Mouse (Mus musculus) c-Kit-positive CD71-positive TER-119-positive erythroid progenitor cells, embryonic 14.5 days (primary cell): ENCODE data around the gene Cyp26c1.

ENCODE experiments used
- DNase-seq: peaks from one replicate; pipeline ENCODE4 v3.0.0-alpha.2; 2013; ENCODE audit warnings: low spot score

Gene Cyp26c1

GRCm38 (mm10) chr19:37685281-37685680 lies at the start of gene Cyp26c1:
TSS of gene Cyp26c1 (plus strand) at chr19:37685581.
- DNase-seq: no peak

DNA sequence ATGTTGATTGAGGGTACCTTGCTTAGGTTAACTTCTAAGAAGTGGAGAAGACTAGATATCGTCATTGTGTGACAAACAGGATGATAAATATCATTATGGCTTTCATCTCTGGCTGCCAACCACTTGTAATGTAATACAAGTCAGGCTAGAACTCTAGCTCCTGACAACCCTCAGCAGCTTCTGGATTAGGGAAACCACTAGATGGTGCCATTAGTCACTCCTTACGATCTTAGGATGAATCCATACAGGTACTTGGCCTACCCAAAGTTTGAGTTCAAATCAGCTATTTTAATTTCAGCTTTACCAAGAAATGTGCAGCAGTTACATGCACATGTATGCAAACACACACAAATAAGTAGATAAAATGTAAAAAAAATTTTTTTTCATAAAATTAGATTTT lies 37.4 kb upstream of the Cyp26c1 start:
- DNase-seq: no peak

DNA sequence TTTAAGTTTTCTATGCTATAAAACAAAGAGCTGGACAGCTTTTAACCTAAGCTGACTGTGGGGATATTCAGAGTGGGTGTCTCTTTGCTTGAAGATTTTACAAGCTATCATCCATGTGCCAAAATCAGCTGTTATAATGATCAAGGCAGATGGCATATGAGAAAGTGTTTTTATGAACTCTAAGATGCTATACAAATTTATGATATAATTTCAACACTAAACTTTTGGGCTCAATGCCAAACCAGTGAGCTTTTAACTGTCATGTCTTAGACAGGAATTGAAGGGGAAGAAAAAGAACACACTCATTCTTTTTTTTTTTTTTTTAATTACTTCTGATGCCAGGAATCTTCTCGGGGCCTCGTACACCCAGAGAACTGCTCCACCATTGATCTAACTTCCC lies 34.9 kb upstream of the Cyp26c1 start:
- DNase-seq: no peak

GRCm38 (mm10) chr19:37654012-37654411 lies 31.4 kb upstream of the Cyp26c1 start:
- no peak for DNase-seq

- no peak for DNase-seq
These were observed 28.9 kb upstream of the Cyp26c1 start for GRCm38 (mm10) chr19:37656441-37656840.

- DNase-seq: no peak
These were observed 20.1 kb upstream of the Cyp26c1 start for GRCm38 (mm10) chr19:37665256-37665655.

- DNase-seq: peak; percentile 78
These were observed 17.4 kb upstream of the Cyp26c1 start for GRCm38 (mm10) chr19:37667855-37668594.

DNA sequence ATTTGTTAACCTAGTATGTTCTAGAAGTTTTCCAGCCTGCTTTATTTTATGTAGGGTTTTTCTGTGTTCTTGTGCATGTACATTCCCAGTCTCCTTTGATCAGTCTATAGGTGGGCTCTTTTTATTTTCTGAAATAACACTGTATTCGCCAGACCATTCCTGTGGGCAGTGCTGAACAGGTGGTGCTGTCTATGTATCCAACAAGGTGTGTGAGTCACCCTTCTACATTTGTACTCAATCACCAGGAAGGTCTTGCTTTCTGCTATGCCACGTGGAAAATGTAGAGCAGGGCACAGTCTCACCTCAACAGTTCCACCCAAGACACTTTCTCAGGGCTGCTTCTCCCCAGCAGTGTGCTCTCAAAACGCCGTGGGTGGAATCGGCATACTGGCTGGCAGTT lies 16.7 kb upstream of the Cyp26c1 start:
- DNase-seq: no peak

DNA sequence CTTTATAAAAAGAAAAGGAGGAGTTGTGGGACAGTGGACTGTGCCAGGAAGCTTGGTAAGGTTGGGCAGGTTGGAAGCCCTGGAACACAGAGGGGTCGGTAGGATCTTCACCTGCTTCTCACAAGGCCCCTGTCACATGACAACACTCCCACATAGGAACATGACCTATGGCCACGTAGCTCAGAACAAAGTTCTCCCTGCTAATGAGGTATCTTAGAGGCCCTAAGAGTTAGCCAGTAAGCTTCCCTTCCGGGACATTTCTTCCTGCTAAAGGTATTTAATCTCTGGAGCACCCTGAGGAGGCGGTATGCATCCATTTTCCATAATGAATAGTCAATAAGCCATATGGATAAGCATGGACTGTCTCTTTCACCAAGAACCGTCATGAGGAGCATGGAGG lies 15.9 kb upstream of the Cyp26c1 start:
- DNase-seq: no peak

GRCm38 (mm10) chr19:37673393-37673792 lies 12.0 kb upstream of the Cyp26c1 start:
- no peak for DNase-seq

DNA sequence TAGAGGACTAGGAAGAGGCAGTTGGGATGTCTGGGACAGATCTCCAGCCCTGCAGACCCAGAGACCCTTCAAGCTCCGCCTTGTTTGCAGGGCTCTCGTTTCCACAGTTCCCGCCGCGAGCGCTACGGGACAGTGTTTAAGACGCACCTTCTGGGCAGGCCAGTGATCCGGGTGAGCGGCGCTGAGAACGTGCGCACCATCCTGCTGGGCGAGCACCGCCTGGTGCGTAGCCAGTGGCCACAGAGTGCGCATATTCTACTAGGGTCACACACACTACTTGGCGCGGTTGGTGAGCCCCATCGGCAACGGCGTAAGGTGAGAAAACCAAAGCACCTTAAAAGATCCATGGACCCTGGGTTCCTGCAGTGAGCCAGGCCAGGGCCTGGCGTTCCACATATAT lies 966 bp downstream of the Cyp26c1 start:
- DNase-seq: no peak

DNA sequence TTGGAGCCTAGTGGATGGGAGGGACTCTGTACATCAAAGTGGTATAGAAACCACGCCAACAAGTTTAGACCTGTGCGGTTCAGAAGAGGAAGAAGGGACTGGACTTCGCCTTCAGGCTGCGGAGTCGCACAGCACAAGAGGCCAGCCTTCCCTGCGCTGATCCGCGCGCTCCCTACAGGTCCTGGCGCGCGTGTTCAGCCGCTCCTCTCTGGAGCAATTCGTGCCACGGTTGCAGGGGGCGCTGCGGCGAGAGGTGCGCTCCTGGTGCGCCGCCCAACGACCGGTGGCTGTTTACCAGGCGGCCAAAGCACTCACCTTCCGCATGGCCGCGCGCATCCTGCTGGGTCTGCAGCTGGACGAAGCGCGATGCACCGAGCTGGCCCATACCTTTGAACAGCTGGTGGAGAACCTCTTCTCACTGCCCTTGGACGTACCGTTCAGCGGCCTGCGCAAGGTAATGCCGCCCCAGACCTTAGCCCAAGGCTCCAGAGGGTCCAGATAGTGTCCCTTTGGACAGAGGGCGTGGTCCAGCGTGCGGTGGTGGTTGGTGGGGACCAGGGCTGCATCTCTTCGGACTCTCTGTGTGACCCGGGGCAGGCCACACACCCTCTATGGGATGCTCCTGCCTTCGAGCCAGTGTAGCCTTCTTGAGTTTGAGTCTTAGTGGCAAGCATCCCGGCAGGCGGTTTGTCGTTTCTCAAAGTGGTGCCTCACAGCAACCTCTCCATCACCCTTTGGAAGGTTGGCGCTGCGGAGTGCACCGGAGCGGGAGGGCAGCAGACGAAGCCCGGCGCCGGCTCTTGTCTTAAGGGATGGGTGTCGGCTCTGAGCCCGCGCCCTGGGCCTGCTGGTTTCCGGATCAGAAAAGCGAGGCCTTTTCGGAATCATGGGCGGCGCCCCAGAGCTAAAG lies 1.8 kb downstream of the Cyp26c1 start:
- no peak for DNase-seq

DNA sequence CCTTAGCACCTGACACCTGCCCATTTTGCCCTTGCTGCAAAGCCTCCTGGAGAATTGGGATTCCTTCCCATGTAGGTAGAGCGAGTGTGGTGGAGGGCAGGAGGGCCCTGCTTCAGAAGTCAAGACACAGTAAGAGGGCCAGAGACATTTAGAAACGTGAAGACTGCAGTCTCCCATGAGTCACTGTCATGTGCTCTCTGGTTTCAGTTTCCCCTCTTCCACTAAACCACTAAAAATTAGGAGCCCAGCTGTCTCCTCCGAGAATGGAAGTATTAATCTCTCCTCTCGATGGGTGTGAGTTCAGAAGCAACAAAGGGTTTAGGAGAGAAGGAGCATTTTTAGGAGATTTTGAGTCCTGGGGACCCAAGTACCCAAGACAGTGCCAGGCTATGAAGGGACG lies 4.1 kb downstream of the Cyp26c1 start:
- no peak for DNase-seq

GRCm38 (mm10) chr19:37690716-37691115 lies 5.3 kb downstream of the Cyp26c1 start:
- no peak for DNase-seq

- no peak for DNase-seq
These were observed 7.5 kb downstream of the Cyp26c1 start for GRCm38 (mm10) chr19:37692879-37693278.

GRCm38 (mm10) chr19:37695146-37695545 lies 9.8 kb downstream of the Cyp26c1 start:
- no peak for DNase-seq

GRCm38 (mm10) chr19:37695762-37696602 lies 10.6 kb downstream of the Cyp26c1 start:
- no peak for DNase-seq

DNA sequence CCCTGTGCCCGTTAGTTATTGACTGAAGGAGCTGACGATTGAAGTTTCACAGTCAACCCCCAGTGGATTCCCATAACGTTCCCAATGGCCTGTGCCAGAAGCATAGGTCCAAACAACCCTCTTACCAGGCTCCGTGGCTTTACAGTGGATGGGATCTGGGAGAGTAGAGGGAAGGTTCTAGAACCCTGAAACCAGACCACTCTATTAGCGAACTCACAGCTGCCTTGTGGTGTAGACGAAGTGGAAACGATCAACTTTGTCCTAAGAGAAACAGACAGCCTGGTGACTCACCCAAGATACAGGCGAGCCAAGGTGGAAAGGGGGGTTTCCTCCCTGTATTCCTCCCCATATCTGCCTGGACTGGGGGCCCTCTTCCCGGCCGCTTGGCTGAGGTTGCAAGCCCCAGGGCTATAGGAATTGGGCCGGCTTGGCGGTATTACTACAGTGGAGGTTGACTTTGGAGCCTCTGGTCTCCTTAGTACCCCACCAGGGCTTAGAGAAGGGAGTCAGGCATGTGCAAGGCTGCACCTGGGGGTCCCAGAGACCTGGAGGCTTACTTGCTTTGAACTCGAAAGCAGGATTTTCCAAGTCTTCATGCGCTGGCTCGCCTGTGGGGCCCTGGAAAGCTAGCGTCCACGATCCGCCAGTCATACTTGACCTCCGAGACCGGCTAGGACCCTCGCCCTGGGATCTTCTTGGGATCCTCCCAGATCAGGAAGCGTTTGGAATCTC lies 11.4 kb downstream of the Cyp26c1 start:
- DNase-seq: no peak

- DNase-seq: no peak
These were observed 11.9 kb downstream of the Cyp26c1 start for GRCm38 (mm10) chr19:37697335-37697636.

DNA sequence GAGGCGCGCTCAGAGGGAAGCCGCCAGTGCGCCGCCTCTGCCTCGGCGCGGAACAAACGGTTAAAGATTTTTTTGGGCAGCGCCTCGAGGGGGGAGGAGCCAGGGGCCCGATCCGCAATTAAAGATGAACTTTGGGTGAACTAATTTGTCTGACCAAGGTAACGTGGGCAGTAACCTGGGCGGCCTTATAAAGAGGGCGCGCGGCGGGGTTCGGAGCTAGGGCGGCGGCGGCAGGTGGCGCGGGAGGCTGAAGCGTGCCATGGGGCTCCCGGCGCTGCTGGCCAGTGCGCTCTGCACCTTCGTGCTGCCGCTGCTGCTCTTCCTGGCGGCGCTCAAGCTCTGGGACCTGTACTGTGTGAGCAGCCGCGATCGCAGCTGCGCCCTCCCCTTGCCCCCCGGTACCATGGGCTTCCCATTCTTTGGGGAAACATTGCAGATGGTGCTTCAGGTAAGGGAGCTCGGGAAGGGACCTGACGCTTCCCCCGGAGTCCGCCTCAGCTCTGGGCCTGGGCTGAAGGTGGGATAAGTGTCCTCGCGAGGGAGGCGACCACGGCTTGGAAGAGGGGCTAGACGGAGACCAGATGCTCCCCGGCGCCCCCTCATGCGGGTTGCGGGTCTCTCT lies 12.4 kb downstream of the Cyp26c1 start, which contains the start of gene Cyp26a1:
TSS of gene Cyp26a1 (plus strand) at position 148 of the 622 bp plus-strand sequence.
- no peak for DNase-seq
